Mouse (Mus musculus) neural tube, embryonic 10.5 days (tissue): ENCODE measurements around the gene H2al1k.
"Not testable (repeated sequence)": the region's sequence is repeated elsewhere in the genome, so short reads cannot be mapped to it uniquely, and the experiment has no call there.

Experiments
- DNase-seq: peaks from one replicate; pipeline ENCODE4 v3.0.0-alpha.2; 2017; ENCODE audit warnings: low spot score; ENCODE audit errors: extremely low spot score

H2al1k gene

GRCm38 (mm10) chrX:9350327-9350726 lies at the start of gene H2al1k:
Gene H2al1k, plus strand, starts transcription at chrX:9350627.
- DNase-seq = not testable (repeated sequence)

- DNase-seq = no peak
These were observed 47.6 kb upstream of the H2al1k start for GRCm38 (mm10) chrX:9302791-9303190.

GRCm38 (mm10) chrX:9303455-9303854 lies 47.0 kb upstream of the H2al1k start:
- no peak for DNase-seq

- DNase-seq = not testable (repeated sequence)
These were observed 34.0 kb upstream of the H2al1k start for GRCm38 (mm10) chrX:9316457-9316856.

DNA sequence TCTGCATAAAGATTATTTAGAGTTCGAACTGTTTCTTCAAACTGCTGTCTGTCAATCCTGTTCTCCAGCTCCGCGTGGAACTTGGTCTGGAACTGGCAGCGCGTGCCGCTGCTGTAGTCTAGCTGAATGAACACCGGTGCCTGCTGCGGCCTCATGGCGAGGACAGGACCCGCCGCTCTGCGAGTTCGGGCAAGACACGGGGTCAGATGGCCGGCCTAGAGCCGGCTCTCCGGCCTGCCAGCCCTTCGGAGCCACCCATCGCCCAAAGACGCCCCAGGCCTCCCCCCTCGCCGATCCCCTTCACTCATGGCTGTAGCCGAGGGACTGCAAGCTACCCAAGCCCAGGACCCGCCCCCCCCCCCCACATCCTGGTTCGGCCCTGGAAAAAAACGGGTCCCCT lies 22.5 kb upstream of the H2al1k start:
- not testable (repeated sequence) for DNase-seq

DNA sequence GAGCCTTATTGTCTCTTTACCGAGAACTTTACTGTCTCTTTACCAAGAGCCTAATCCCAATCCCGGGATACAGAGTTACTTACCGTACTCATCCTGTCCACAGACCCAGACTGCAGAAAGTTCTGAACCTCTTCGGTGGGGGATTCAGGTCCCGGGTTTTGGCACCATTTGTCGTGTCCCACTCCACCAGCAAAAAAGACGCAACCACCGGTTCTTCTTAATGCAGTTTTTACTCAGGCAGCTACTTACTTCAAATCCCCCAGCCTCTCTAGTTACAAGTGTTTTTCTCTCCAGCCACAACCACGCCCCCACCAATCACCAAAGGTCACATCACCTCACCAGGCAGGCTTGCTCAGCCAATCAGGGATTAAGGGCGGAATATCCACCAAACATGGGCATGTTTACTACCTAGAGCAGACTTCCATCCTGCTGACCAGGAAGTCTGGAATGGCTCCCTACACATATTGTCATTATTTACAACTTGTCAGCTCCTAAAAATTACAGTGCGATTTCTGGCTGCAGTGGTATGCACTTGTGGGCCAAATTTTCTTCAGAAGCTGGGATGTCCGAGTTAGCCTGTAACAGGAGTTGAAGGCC lies 18.0 kb upstream of the H2al1k start:
- not testable (repeated sequence) for DNase-seq

DNA sequence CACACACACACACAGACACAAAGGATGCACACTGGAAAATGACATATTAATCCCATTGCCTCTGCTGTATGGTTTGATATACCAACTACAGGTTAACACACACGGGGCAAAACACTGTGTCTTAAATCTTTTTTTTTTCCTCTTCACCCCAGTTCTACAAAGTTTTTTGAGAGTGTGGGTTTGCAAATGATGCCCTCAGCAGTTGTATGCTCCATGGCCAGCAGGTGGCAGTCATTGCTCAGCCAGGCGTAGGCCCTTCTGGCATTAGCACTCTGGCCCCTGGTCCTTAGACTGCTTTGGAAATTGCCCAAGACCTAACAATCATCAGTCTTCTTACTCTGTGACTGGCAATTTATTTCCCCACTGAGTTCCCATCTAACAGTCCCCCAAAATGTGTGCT lies 17.4 kb upstream of the H2al1k start:
- not testable (repeated sequence) for DNase-seq

DNA sequence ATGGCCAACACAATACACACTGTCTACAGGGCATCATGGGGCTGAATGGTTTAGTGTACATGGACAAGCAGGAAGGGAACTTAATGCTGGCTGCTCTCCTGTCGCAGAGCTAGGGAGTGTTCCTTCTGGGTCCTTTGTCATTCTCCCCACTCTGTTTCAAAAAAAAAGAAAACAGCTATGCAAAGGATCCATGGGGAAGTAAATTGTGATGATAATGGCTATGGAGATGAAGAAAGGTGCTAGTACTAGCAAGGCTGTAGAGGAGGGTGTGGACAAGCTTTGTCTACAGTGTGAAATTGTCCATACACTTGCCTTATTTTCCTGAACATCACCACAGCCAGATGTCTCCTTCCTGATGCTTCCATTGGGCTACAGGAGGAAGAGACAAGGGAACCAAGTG lies 15.4 kb upstream of the H2al1k start:
- not testable (repeated sequence) for DNase-seq

GRCm38 (mm10) chrX:9374012-9374411 lies 23.6 kb downstream of the H2al1k start:
- DNase-seq = not testable (repeated sequence)

- DNase-seq = not testable (repeated sequence)
These were observed 25.5 kb downstream of the H2al1k start for GRCm38 (mm10) chrX:9375927-9376326.
